Mouse (Mus musculus) midbrain, postnatal 0 days (tissue): ENCODE measurements around the gene Gm10337. TPM values are rescaled to one million over a fixed set of nuclear protein-coding genes. Genes with fewer than 3 reads are reported as not detected.

Source experiments
- ATAC-seq: fragments of 200-750 bp; cut with Nextera tagmentation; 2 replicates; pipeline ENCODE4 v1.8.0; 2017; ENCODE audit warnings: moderate number of reproducible peaks, mild to moderate bottlenecking, moderate TSS enrichment, moderate library complexity; ENCODE audit not compliant: low FRiP score
- DNase-seq: peaks from one replicate; pipeline ENCODE4 v3.0.0-alpha.2; 2015; ENCODE audit warnings: low spot score
- H3K27ac ChIP-seq: fragments of 300-500 bp; sonication (generic); 2 replicates; pipeline ENCODE4 v1.5.1; 2014; ENCODE audit warnings: low read depth, mild to moderate bottlenecking, low read length, mixed read lengths
- H3K27me3 ChIP-seq: fragments of 300-500 bp; sonication (generic); 2 replicates; pipeline ENCODE4 v1.6.1; 2014; ENCODE audit warnings: low read length, control low read depth, mixed read lengths; ENCODE audit not compliant: insufficient read depth
- H3K36me3 ChIP-seq: fragments of 300-500 bp; sonication (generic); 2 replicates; pipeline ENCODE4 v1.6.1; 2014; ENCODE audit warnings: low read length, control low read depth, mixed read lengths; ENCODE audit not compliant: insufficient read depth
- H3K4me1 ChIP-seq: fragments of 300-500 bp; sonication (generic); 2 replicates; pipeline ENCODE4 v1.6.1; 2014; ENCODE audit warnings: mild to moderate bottlenecking, control low read depth, antibody characterized with exemption, low read length, mixed read lengths; ENCODE audit not compliant: insufficient read depth
- H3K4me2 ChIP-seq: fragments of 300-500 bp; sonication (generic); 2 replicates; pipeline ENCODE4 v1.6.1; 2014; ENCODE audit warnings: low read depth, mild to moderate bottlenecking, low read length, mixed read lengths; ENCODE audit not compliant: poor library complexity, severe bottlenecking
- H3K4me3 ChIP-seq: fragments of 300-500 bp; sonication (generic); 2 replicates; pipeline ENCODE4 v1.5.1; 2014; ENCODE audit warnings: low read depth, mild to moderate bottlenecking, low read length, moderate library complexity
- H3K9ac ChIP-seq: fragments of 300-500 bp; sonication (generic); replicated peaks from 2 replicates; pipeline ENCODE4 v1.6.1; 2014; ENCODE audit warnings: mild to moderate bottlenecking, low read length, moderate library complexity, mixed read lengths; ENCODE audit not compliant: poor library complexity, severe bottlenecking
- H3K9me3 ChIP-seq: fragments of 300-500 bp; sonication (generic); 2 replicates; pipeline ENCODE4 v1.6.1; 2016; ENCODE audit warnings: low read length, control low read depth
- CTCF ChIP-seq: IDR thresholded peaks from 2 replicates; pipeline ENCODE4 v1.5.1; 2016; ENCODE audit warnings: antibody characterized with exemption, mild to moderate bottlenecking
- WGBS: fragments of 180-500 bp; shearing (Covaris S2); extraction: QIAGEN DNeasy Blood & Tissue Kit; methylation state at CpG from one replicate; pipeline ENCODE4 v1.1.7; 2014; 5-methylcytosine and 5-hydroxymethylcytosine counted together
- polyA plus RNA-seq: library from polyadenylated mRNA; unstranded; fragments of >200 nt; fragmentation: Nextera tagmentation; extraction: Ambion mirVana; gene quantifications from 2 replicates; pipeline ENCODE4 v1.2.1, GENCODE M21; 2015
- total RNA-seq: library from RNA; depleted of rRNA; stranded (reverse); fragments of >200 nt; gene quantifications from 2 replicates; pipeline ENCODE4 v1.2.3, GENCODE M21; 2014

Gene Gm10337
- total and polyA plus RNA-seq, 2 experiments from 2014 or later, result 18.2 TPM; not detected in 1

DNA sequence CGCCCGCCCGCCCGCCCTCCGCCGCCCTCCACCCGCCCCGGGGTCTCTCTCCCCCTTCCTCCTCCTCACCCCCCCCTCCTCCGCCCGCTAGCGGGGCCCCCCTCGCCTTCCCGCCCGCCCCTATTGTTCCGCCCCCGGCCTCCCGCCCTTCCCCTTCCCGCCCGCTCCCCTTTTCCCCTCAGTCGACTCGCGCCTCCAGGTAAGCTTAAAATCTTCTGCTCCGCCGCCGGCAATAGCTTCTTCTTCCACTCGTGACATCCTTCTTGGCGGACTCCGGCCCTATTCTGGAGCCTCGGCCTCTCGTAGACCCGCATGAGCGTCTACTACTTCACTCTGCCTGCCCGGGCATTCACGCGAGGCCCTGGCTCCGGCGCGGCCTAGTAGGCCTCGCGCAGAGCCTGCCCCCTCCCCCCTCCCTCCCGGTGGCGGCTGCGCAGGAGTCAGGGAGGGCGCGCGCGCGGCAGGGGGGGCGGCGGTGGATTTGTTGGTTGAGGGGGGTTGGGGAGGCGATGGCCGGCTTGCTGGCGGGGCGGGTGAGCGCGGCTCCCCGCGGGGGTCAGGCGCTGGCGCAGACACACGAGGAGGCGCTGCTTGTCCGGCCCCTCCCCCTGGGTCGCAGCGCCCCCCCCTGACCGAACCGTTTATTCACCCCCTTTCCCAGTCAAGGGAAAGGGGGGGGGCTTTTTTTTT, 32.8 kb upstream of the Gm10337 start:
- peak overlapping the region; percentile 56 for H3K4me2 ChIP-seq
- peak overlapping the region; percentile 98 for H3K27ac ChIP-seq
- peak; percentile 13; the same call in 1 of the 2 replicates for TF ChIP-seq CTCF
- peak overlapping the region; percentile 87 for H3K4me3 ChIP-seq
- WGBS, result 1% methylated on average over 35 of the region's 67 CpGs
- H3K27me3 ChIP-seq, result no peaks in the 10 kb centered on the region
- no peaks in the 10 kb centered on the region for H3K4me1 ChIP-seq
- H3K9ac ChIP-seq, result peak overlapping the region; percentile 87
- ATAC-seq, result peak; percentile 82
- peaks cover 5% of the 10 kb centered on the region; the same call in 1 of the 2 replicates for H3K36me3 ChIP-seq
- H3K9me3 ChIP-seq, result no peaks in the 10 kb centered on the region
- peak; percentile 89 for DNase-seq

- Histone ChIP-seq H3K27ac (peak overlapping the region; percentile 98), H3K9ac (peak overlapping the region; percentile 87), H3K27me3 (no peaks in the 10 kb centered on the region), H3K36me3 (peaks cover 9% of the 10 kb centered on the region; the same call in 1 of the 2 replicates), H3K4me1 (no peaks in the 10 kb centered on the region), H3K9me3 (no peaks in the 10 kb centered on the region), H3K4me2 (peak overlapping the region; percentile 56), H3K4me3 (peak overlapping the region; percentile 87)
- ATAC-seq (no peak), DNase-seq (no peak)
- no peak for TF ChIP-seq CTCF
- under 1% methylated on average over 10 of the region's 10 CpGs for WGBS
Observed at GRCm38 (mm10) chr15:102471295-102471645, 32.3 kb upstream of the Gm10337 start.

GRCm38 (mm10) chr15:102471727-102472126, 31.8 kb upstream of the Gm10337 start:
- DNase-seq (no peak), ATAC-seq (no peak)
- Histone ChIP-seq H3K9ac (no peak overlapping the region), H3K9me3 (no peaks in the 10 kb centered on the region), H3K4me1 (no peaks in the 10 kb centered on the region), H3K27me3 (no peaks in the 10 kb centered on the region), H3K4me3 (peak overlapping the region; percentile 87), H3K4me2 (peak overlapping the region; percentile 56), H3K27ac (no peak overlapping the region), H3K36me3 (peaks cover 13% of the 10 kb centered on the region)
- no peak for TF ChIP-seq CTCF

DNA sequence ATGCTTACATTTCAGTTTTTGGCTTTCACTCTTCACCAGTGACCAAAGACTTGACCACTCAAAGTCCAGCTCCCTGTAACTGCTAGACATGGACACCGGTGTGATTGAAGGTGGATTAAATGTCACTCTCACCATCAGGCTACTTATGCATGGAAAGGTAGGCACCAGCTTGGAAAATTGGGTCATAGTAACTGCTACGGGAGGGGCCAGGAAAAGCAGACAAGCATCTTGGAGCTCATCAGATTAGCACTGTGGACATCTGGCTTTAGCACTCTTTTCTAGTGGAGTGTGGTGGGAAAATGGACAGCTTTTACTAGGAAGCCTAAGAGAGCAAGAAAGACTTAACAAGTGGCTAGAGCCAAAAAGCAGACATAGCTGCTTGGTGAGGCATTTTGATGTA, 30.3 kb upstream of the Gm10337 start:
- 48% methylated on average over 2 of the region's 2 CpGs for WGBS
- ATAC-seq (no peak), DNase-seq (no peak)
- H3K27ac ChIP-seq, result no peak overlapping the region
- no peaks in the 10 kb centered on the region for H3K9me3 ChIP-seq
- H3K9ac ChIP-seq, result no peak overlapping the region
- no peaks in the 10 kb centered on the region for H3K27me3 ChIP-seq
- no peak for TF ChIP-seq CTCF
- no peak overlapping the region for H3K4me2 ChIP-seq
- H3K36me3 ChIP-seq, result peaks cover 19% of the 10 kb centered on the region
- H3K4me3 ChIP-seq, result no peak overlapping the region
- H3K4me1 ChIP-seq, result no peaks in the 10 kb centered on the region

GRCm38 (mm10) chr15:102474520-102474919, 29.0 kb upstream of the Gm10337 start:
- Histone ChIP-seq H3K4me3 (no peak overlapping the region), H3K4me1 (no peaks in the 10 kb centered on the region), H3K9ac (no peak overlapping the region), H3K9me3 (no peaks in the 10 kb centered on the region), H3K27me3 (no peaks in the 10 kb centered on the region), H3K4me2 (no peak overlapping the region), H3K36me3 (peaks cover 26% of the 10 kb centered on the region), H3K27ac (no peak overlapping the region)
- WGBS, result 93% methylated on average over 2 of the region's 2 CpGs
- ATAC-seq (no peak), DNase-seq (no peak)
- no peak for TF ChIP-seq CTCF

GRCm38 (mm10) chr15:102483136-102483535, 20.4 kb upstream of the Gm10337 start:
- WGBS, result 89% methylated on average over 3 of the region's 3 CpGs
- no peaks in the 10 kb centered on the region for H3K27me3 ChIP-seq
- no peak overlapping the region for H3K9ac ChIP-seq
- TF ChIP-seq CTCF, result no peak
- no peak overlapping the region for H3K27ac ChIP-seq
- H3K4me2 ChIP-seq, result no peak overlapping the region
- H3K4me1 ChIP-seq, result no peaks in the 10 kb centered on the region
- H3K36me3 ChIP-seq, result peaks cover 40% of the 10 kb centered on the region
- DNase-seq, result no peak
- no peak for ATAC-seq
- H3K4me3 ChIP-seq, result no peak overlapping the region
- no peaks in the 10 kb centered on the region for H3K9me3 ChIP-seq
